Mouse (Mus musculus): Measurements from ENCODE around the gene Smim4. TPM values are rescaled to one million over a fixed set of nuclear protein-coding genes. Genes with fewer than 3 reads are reported as not detected.

Gene Smim4
- total and polyA plus RNA-seq, 3 experiments, result 19.1 to 38.0 (median 26.1) TPM

GRCm38 (mm10) chr14:31105156-31105555 is 23.6 kb downstream of the Smim4 start:
- H3K36me3 ChIP-seq (replicated peaks in 1 of 2; ENCODE audit: control insufficient read depth in 1 of 2, insufficient read depth in 1 of 2, low read length in 1 of 2), result peaks cover 22 to 66% of the 10 kb centered on the region in 2 experiments
- no peak overlapping the region for H3K9ac ChIP-seq (ENCODE audit: insufficient read depth, low read depth)
- H3K4me1 ChIP-seq (ENCODE audit: control insufficient read depth in 1 of 2, insufficient read depth in 2 of 2), result no peaks in the 10 kb centered on the region
- in situ Hi-C loops (cut with MboI; ENCODE audit: low pct_ligation_motif_present, low pct_unique_long_range_greater_than_20kb, low sequenced_read_pairs), result no loop called here
- H3K27ac ChIP-seq (ENCODE audit: insufficient read depth, low read depth), result no peak overlapping the region
- H3K4me2 ChIP-seq (ENCODE audit: insufficient read depth, low read depth, poor library complexity, severe bottlenecking), result no peak overlapping the region
- dilution Hi-C loops (cut with MboI; ENCODE audit: extremely low pct_ligation_motif_present, extremely low pct_unique_long_range_greater_than_20kb, low sequenced_read_pairs), result no loop called here
- DNase-seq (ENCODE audit: extremely low read depth), result no peak
- H3K4me3 ChIP-seq (replicated peaks in 1 of 3; ENCODE audit: low read depth in 2 of 3, low read length in 2 of 3, poor library complexity in 1 of 3), result no peak overlapping the region
- no peaks in the 10 kb centered on the region; the same call in 1 of the 2 replicates for H3K79me2 ChIP-seq (replicated peaks; ENCODE audit: control insufficient read depth, extremely low read depth, insufficient read depth, poor library complexity, severe bottlenecking)
- no peaks in the 10 kb centered on the region for H3K27me3 ChIP-seq (replicated peaks)
- TF ChIP-seq MAFK (IDR thresholded peaks at IDR 0.05; ENCODE audit: insufficient replicate concordance, low read length), result no peak
- no peak for TF ChIP-seq TBP (conservative IDR thresholded peaks at IDR 0.05; ENCODE audit: low read depth, low read length)
- no peak for TF ChIP-seq GABPA (IDR thresholded peaks at IDR 0.05; ENCODE audit: insufficient replicate concordance, low read depth, low read length)
- TF ChIP-seq POLR2A (IDR thresholded peaks at IDR 0.05; ENCODE audit: low read depth, low read length), result no peak
- no peak for TF ChIP-seq PAX5 (IDR thresholded peaks at IDR 0.05; ENCODE audit: low read length)
- no peak for TF ChIP-seq MXI1 (IDR thresholded peaks at IDR 0.05; ENCODE audit: low read depth, low read length)
- no peak for TF ChIP-seq UBTF (IDR thresholded peaks at IDR 0.05; ENCODE audit: low read depth, low read length)
- TF ChIP-seq JUN (IDR thresholded peaks at IDR 0.05; ENCODE audit: insufficient read depth, low read depth, low read length), result no peak
- no peak for TF ChIP-seq MYC (IDR thresholded peaks at IDR 0.05; ENCODE audit: low read depth, low read length)
- TF ChIP-seq MEF2A (IDR thresholded peaks at IDR 0.05; ENCODE audit: borderline replicate concordance, low read depth, low read length), result no peak
- no peak for TF ChIP-seq NELFE (IDR thresholded peaks at IDR 0.05; ENCODE audit: low read depth, low read length)
- TF ChIP-seq SMC3 (IDR thresholded peaks at IDR 0.05; ENCODE audit: low read depth, low read length), result no peak
- TF ChIP-seq ZMIZ1 (IDR thresholded peaks at IDR 0.05; ENCODE audit: low read depth, low read length), result no peak
- no peak for TF ChIP-seq RAD21 (IDR thresholded peaks at IDR 0.05; ENCODE audit: low read depth, low read length)
- H3K9me3 ChIP-seq (replicated peaks; ENCODE audit: low read length), result no peaks in the 10 kb centered on the region

GRCm38 (mm10) chr14:31089918-31090317 is 38.8 kb downstream of the Smim4 start:
- Histone ChIP-seq H3K4me3 (replicated peaks in 1 of 3; ENCODE audit: low read depth in 2 of 3, low read length in 2 of 3, poor library complexity in 1 of 3) (no peak overlapping the region), H3K4me2 (ENCODE audit: insufficient read depth, low read depth, poor library complexity, severe bottlenecking) (no peak overlapping the region), H3K27ac (ENCODE audit: insufficient read depth, low read depth) (no peak overlapping the region), H3K9ac (ENCODE audit: insufficient read depth, low read depth) (no peak overlapping the region), H3K4me1 (ENCODE audit: control insufficient read depth in 1 of 2, insufficient read depth in 2 of 2) (no peaks in the 10 kb centered on the region), H3K79me2 (replicated peaks; ENCODE audit: control insufficient read depth, extremely low read depth, insufficient read depth, poor library complexity, severe bottlenecking) (no peaks in the 10 kb centered on the region), H3K36me3 (replicated peaks in 1 of 2; ENCODE audit: control insufficient read depth in 1 of 2, insufficient read depth in 1 of 2, low read length in 1 of 2) (peaks cover 27 to 66% of the 10 kb centered on the region in 2 experiments), H3K9me3 (replicated peaks; ENCODE audit: low read length) (no peaks in the 10 kb centered on the region), H3K27me3 (replicated peaks) (no peaks in the 10 kb centered on the region)
- DNase-seq (ENCODE audit: extremely low read depth), result no peak
- in situ Hi-C loops (cut with MboI; ENCODE audit: low pct_ligation_motif_present, low pct_unique_long_range_greater_than_20kb, low sequenced_read_pairs) (no loop called here), dilution Hi-C loops (cut with MboI; ENCODE audit: extremely low pct_ligation_motif_present, extremely low pct_unique_long_range_greater_than_20kb, low sequenced_read_pairs) (no loop called here)
- TF ChIP-seq MAFK (IDR thresholded peaks at IDR 0.05; ENCODE audit: insufficient replicate concordance, low read length), result no peak
- TF ChIP-seq KAT2A (IDR thresholded peaks at IDR 0.05; ENCODE audit: insufficient replicate concordance, low read length), result no peak
- no peak for TF ChIP-seq POLR2AphosphoS2 (IDR thresholded peaks at IDR 0.05; ENCODE audit: low read depth, low read length)
- TF ChIP-seq IRF4 (IDR thresholded peaks at IDR 0.05; ENCODE audit: low read depth, low read length), result no peak
- TF ChIP-seq ZNF384 (IDR thresholded peaks at IDR 0.05; ENCODE audit: low read depth, low read length), result no peak
- no peak for TF ChIP-seq JUND (conservative IDR thresholded peaks at IDR 0.05; ENCODE audit: low read depth, low read length)
- TF ChIP-seq ZKSCAN1 (IDR thresholded peaks at IDR 0.05; ENCODE audit: borderline replicate concordance, low read depth, low read length), result no peak
- TF ChIP-seq TBP (conservative IDR thresholded peaks at IDR 0.05; ENCODE audit: low read depth, low read length), result no peak
- no peak for TF ChIP-seq SMC3 (IDR thresholded peaks at IDR 0.05; ENCODE audit: low read depth, low read length)
- no peak for TF ChIP-seq USF1 (IDR thresholded peaks at IDR 0.05; ENCODE audit: low read depth, low read length)
- TF ChIP-seq SIN3A (IDR thresholded peaks at IDR 0.05; ENCODE audit: low read length), result no peak
- no peak for TF ChIP-seq E2F4 (IDR thresholded peaks at IDR 0.05; ENCODE audit: insufficient replicate concordance, low read depth, low read length)
- TF ChIP-seq CHD2 (IDR thresholded peaks at IDR 0.05; ENCODE audit: low read length), result no peak
- no peak for TF ChIP-seq POLR2A (IDR thresholded peaks at IDR 0.05; ENCODE audit: low read depth, low read length)
- TF ChIP-seq TCF12 (IDR thresholded peaks at IDR 0.05; ENCODE audit: low read depth, low read length), result no peak
- TF ChIP-seq RAD21 (IDR thresholded peaks at IDR 0.05; ENCODE audit: low read depth, low read length), result no peak
- TF ChIP-seq ZMIZ1 (IDR thresholded peaks at IDR 0.05; ENCODE audit: low read depth, low read length), result no peak
- TF ChIP-seq UBTF (IDR thresholded peaks at IDR 0.05; ENCODE audit: low read depth, low read length), result no peak
- no peak for TF ChIP-seq MYC (IDR thresholded peaks at IDR 0.05; ENCODE audit: low read depth, low read length)

Data from CH12.LX (cell line).